Mouse (Mus musculus): ENCODE measurements around the gene Rpl37.

Rpl37 gene

GRCm38 (mm10) chr15:5116270-5117030 is at the start of gene Rpl37:
Gene Rpl37, plus strand, starts transcription at chr15:5116645.
- peak; percentile 99 for DNase-seq

- peak; percentile 57 for DNase-seq
These were observed 47.5 kb upstream of the Rpl37 start for GRCm38 (mm10) chr15:5068801-5069518.

- no peak for DNase-seq
These were observed 35.2 kb upstream of the Rpl37 start for GRCm38 (mm10) chr15:5081235-5081634.

GRCm38 (mm10) chr15:5086162-5086561 is 30.3 kb upstream of the Rpl37 start:
- DNase-seq = no peak

GRCm38 (mm10) chr15:5088850-5089608 is 27.4 kb upstream of the Rpl37 start:
- DNase-seq = no peak

- no peak for DNase-seq
These were observed 26.3 kb upstream of the Rpl37 start for GRCm38 (mm10) chr15:5090131-5090530.

GRCm38 (mm10) chr15:5095534-5096301 is 20.7 kb upstream of the Rpl37 start:
- DNase-seq = no peak

- DNase-seq = no peak
These were observed 19.1 kb upstream of the Rpl37 start for GRCm38 (mm10) chr15:5097376-5097775.

GRCm38 (mm10) chr15:5102312-5102711 is 14.1 kb upstream of the Rpl37 start:
- DNase-seq = no peak

- DNase-seq = no peak
These were observed 10.6 kb upstream of the Rpl37 start for GRCm38 (mm10) chr15:5105891-5106290.

- DNase-seq = no peak
These were observed 10.2 kb upstream of the Rpl37 start for GRCm38 (mm10) chr15:5106293-5106692.

- peak; percentile 35 for DNase-seq
These were observed 8.5 kb upstream of the Rpl37 start, which contains the start of gene Card6 for GRCm38 (mm10) chr15:5107686-5108654. Gene Card6, minus strand, starts transcription at chr15:5108539.

GRCm38 (mm10) chr15:5108655-5109040 is 7.8 kb upstream of the Rpl37 start:
- no peak for DNase-seq

- DNase-seq = no peak
These were observed 3.8 kb upstream of the Rpl37 start for GRCm38 (mm10) chr15:5112651-5113050.

- DNase-seq = no peak
These were observed 1.3 kb upstream of the Rpl37 start for GRCm38 (mm10) chr15:5115173-5115572.

- peak; percentile 13 for DNase-seq
These were observed 671 bp downstream of the Rpl37 start for GRCm38 (mm10) chr15:5117031-5117601.

GRCm38 (mm10) chr15:5118626-5119025 is 2.2 kb downstream of the Rpl37 start:
- DNase-seq = no peak

GRCm38 (mm10) chr15:5119192-5119591 is 2.7 kb downstream of the Rpl37 start:
- DNase-seq = no peak

GRCm38 (mm10) chr15:5119707-5120106 is 3.3 kb downstream of the Rpl37 start:
- DNase-seq = no peak

GRCm38 (mm10) chr15:5121535-5122313 is 5.3 kb downstream of the Rpl37 start:
- no peak for DNase-seq

Measured in kidney, postnatal 14 days (tissue).